ENCODE assay signal across 11 mouse cellular contexts in the genomic region with DNA sequence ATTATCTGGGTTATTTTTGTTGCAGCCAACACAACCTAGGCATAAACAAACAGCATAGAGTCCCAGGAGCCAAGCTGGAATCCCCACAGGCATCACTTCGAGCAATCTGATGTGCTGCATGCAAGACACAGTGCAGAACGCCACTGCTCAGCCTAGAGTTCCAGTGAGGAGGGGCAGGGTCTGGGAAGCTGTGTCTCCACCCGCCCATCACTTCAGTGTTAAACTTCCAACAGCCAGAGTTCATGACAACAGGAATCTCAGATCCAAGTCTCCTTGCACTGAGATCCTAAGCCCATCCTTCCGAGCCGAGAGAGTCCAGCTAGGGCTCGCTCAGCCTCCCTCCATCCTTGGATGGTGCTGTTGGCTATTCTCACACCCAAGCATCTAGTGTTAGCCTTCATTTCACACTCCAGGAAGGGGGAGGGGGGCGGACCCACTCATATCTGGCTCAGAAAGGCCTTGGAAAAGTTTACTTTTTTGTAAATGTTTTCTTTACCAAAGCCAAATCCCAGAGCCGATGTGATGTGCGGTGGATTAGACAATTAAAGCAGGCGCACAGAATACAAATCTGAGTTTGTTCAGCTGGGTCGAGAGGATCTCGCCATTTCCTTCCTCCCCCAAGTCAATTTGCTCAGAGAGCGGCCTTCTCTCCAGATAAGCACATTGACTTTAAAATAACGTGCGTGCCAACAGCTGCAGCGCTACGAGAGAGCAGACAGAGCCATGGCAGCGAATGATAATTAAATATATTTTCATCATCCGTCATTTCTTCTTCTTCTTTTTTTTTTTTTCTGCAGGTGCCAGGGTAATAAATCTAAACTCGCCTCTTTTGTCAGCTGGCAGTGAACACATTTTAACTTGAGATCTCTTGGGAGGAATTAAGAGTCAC.
DNase-seq lines count a peak whose midpoint lies in the region; ATAC-seq lines count a peak whose summit lies in the region.
"Had no signal": no experiment of that assay in that cellular context is flagged by ENCODE, and none has a peak within 500 bp of the region (broad histone marks: within the 10 kb centered on the region; RNA-seq: fewer than 3 reads in every experiment).

No protein-coding gene starts in this region.

- no peak overlapping the region for H3K4me3 ChIP-seq in lung, embryonic 16.5 days (ENCODE audit: low read length)
- H3K4me3 ChIP-seq in erythroblast, embryonic 14.5 days (replicated peaks) = peak overlapping the region; percentile 6
- H3K4me3 ChIP-seq in heart, embryonic 16.5 days (ENCODE audit: low read length) = no peak overlapping the region
- H3K4me3 ChIP-seq: limb, embryonic 13.5 days had no signal

- H3K9ac ChIP-seq in lung, embryonic 16.5 days (ENCODE audit: low read length) = no peak overlapping the region
- H3K9ac ChIP-seq in heart, embryonic 16.5 days (ENCODE audit: low read length) = no peak overlapping the region
- H3K9ac ChIP-seq: limb, embryonic 13.5 days had no signal

- no peaks in the 10 kb centered on the region for H3K36me3 ChIP-seq in lung, embryonic 16.5 days (ENCODE audit: control insufficient read depth, insufficient read depth, low read length)
- no peaks in the 10 kb centered on the region; the same call in 1 of the 2 replicates for H3K36me3 ChIP-seq in erythroblast, embryonic 14.5 days (ENCODE audit: control insufficient read depth)
- H3K36me3 ChIP-seq in heart, embryonic 16.5 days (ENCODE audit: control insufficient read depth, insufficient read depth) = no peaks in the 10 kb centered on the region
- H3K36me3 ChIP-seq: limb, embryonic 13.5 days had no signal

- DNase-seq in lung, adult 18-20 months = no peak
- DNase-seq in lung, postnatal 4 days = peak; percentile 47 to 54
- DNase-seq in right cerebral cortex, adult 18-20 months = no peak
- DNase-seq in layer of hippocampus, adult 11-12 months (ENCODE audit: low spot score) = no peak
- DNase-seq: cerebellum, adult 11 months; thymus, adult 2 months had no signal

- 10% methylated on average over 20 of the region's 20 CpGs for WGBS in lung, embryonic 16.5 days
- 31% methylated on average over 20 of the region's 20 CpGs for WGBS in heart, embryonic 16.5 days

- no peaks in the 10 kb centered on the region for H3K27me3 ChIP-seq in lung, embryonic 16.5 days (ENCODE audit: control insufficient read depth, insufficient read depth, low read depth, low read length)
- no peaks in the 10 kb centered on the region for H3K27me3 ChIP-seq in erythroblast, embryonic 14.5 days (ENCODE audit: control insufficient read depth)
- no peaks in the 10 kb centered on the region for H3K27me3 ChIP-seq in heart, embryonic 16.5 days (ENCODE audit: control insufficient read depth, insufficient read depth, low read length)
- H3K27me3 ChIP-seq: limb, embryonic 13.5 days had no signal

- ATAC-seq in lung, embryonic 16.5 days (ENCODE audit: low read depth) = peak; percentile 64
- ATAC-seq in heart, embryonic 16.5 days (replicated peaks; ENCODE audit: extremely low read depth, insufficient read depth, low FRiP score) = peak; percentile 72
- ATAC-seq: intestine, postnatal 0 days had no signal

- H3K27ac ChIP-seq in lung, embryonic 16.5 days (ENCODE audit: low read length) = no peak overlapping the region
- H3K27ac ChIP-seq in heart, embryonic 16.5 days (ENCODE audit: low read length) = peak overlapping the region; percentile 54
- H3K27ac ChIP-seq: limb, embryonic 13.5 days had no signal

- H3K4me2 ChIP-seq in lung, embryonic 16.5 days (ENCODE audit: low read depth, low read length) = peak overlapping the region; percentile 21; the same call in 1 of the 2 replicates
- H3K4me2 ChIP-seq in heart, embryonic 16.5 days (ENCODE audit: low read depth, low read length) = 0 out of 2 replicates have a peak overlapping the region, but pooled peaks have one; percentile 25
- H3K4me2 ChIP-seq: limb, embryonic 13.5 days had no signal

- no peaks in the 10 kb centered on the region for H3K9me3 ChIP-seq in lung, embryonic 16.5 days (ENCODE audit: control insufficient read depth, low read length)
- no peaks in the 10 kb centered on the region; the same call in 1 of the 2 replicates for H3K9me3 ChIP-seq in erythroblast, embryonic 14.5 days (ENCODE audit: control insufficient read depth, low read length)
- no peaks in the 10 kb centered on the region for H3K9me3 ChIP-seq in heart, embryonic 16.5 days (replicated peaks; ENCODE audit: control insufficient read depth, low read length)
- H3K9me3 ChIP-seq: limb, embryonic 13.5 days had no signal

- H3K4me1 ChIP-seq in lung, embryonic 16.5 days (replicated peaks; ENCODE audit: control insufficient read depth, insufficient read depth, low read length) = peaks cover 21% of the 10 kb centered on the region
- peaks cover 78% of the 10 kb centered on the region for H3K4me1 ChIP-seq in erythroblast, embryonic 14.5 days (ENCODE audit: control insufficient read depth)
- peaks cover 9% of the 10 kb centered on the region for H3K4me1 ChIP-seq in heart, embryonic 16.5 days (ENCODE audit: control insufficient read depth, insufficient read depth, low read length)

Comparison
In these comparisons a context has a peak if more than half of its experiments do, and no peak if none do; other contexts are left out.
1. DNase-seq: peak in lung, postnatal 4 days (2 of 2); none in lung, adult 18-20 months (0 of 2), right cerebral cortex, adult 18-20 months (single experiment) and layer of hippocampus, adult 11-12 months (single experiment).